Mouse (Mus musculus): ENCODE data around the gene Sestd1. TPM values are rescaled to one million over a fixed set of nuclear protein-coding genes. Genes with fewer than 3 reads are reported as not detected.

Gene Sestd1
- polyA plus RNA-seq, 1 experiment from 2014 or later: 13.2 TPM

- no peaks in the 10 kb centered on the region for H3K4me1 ChIP-seq
- no peak overlapping the region for H3K4me3 ChIP-seq (replicated peaks)
- ATAC-seq (ENCODE audit: insufficient number of reproducible peaks, low FRiP score, low TSS enrichment, low read depth): no peak
- no peak overlapping the region for H3K9ac ChIP-seq
- no peak overlapping the region for H3K4me2 ChIP-seq (replicated peaks)
- no peaks in the 10 kb centered on the region for H3K9me3 ChIP-seq (replicated peaks)
- peaks cover 30% of the 10 kb centered on the region for H3K36me3 ChIP-seq
- H3K27ac ChIP-seq (replicated peaks): no peak overlapping the region
- 70% methylated on average over 8 of the region's 8 CpGs for WGBS
- no peaks in the 10 kb centered on the region for H3K27me3 ChIP-seq
Measured at GRCm38 (mm10) chr2:77186912-77187311, 93.5 kb downstream of the Sestd1 start.

GRCm38 (mm10) chr2:77184049-77184571 is 96.3 kb downstream of the Sestd1 start:
- H3K4me3 ChIP-seq (replicated peaks): no peak overlapping the region
- H3K9ac ChIP-seq: no peak overlapping the region
- no peak for ATAC-seq (ENCODE audit: insufficient number of reproducible peaks, low FRiP score, low TSS enrichment, low read depth)
- H3K27ac ChIP-seq (replicated peaks): no peak overlapping the region
- no peak overlapping the region for H3K4me2 ChIP-seq (replicated peaks)
- H3K9me3 ChIP-seq (replicated peaks): no peaks in the 10 kb centered on the region
- 61% methylated on average over 8 of the region's 8 CpGs for WGBS
- H3K4me1 ChIP-seq: no peaks in the 10 kb centered on the region
- no peaks in the 10 kb centered on the region for H3K27me3 ChIP-seq
- peaks cover 18% of the 10 kb centered on the region; the same call in 1 of the 2 replicates for H3K36me3 ChIP-seq

- no peaks in the 10 kb centered on the region for H3K4me1 ChIP-seq
- H3K36me3 ChIP-seq: peaks cover 18% of the 10 kb centered on the region; the same call in 1 of the 2 replicates
- H3K9ac ChIP-seq: no peak overlapping the region
- H3K27me3 ChIP-seq: no peaks in the 10 kb centered on the region
- no peaks in the 10 kb centered on the region for H3K9me3 ChIP-seq (replicated peaks)
- ATAC-seq (ENCODE audit: insufficient number of reproducible peaks, low FRiP score, low TSS enrichment, low read depth): no peak
- no peak overlapping the region for H3K4me2 ChIP-seq (replicated peaks)
- H3K4me3 ChIP-seq (replicated peaks): no peak overlapping the region
- H3K27ac ChIP-seq (replicated peaks): no peak overlapping the region
- 93% methylated on average over 2 of the region's 2 CpGs for WGBS
Measured at GRCm38 (mm10) chr2:77183646-77184045, 96.7 kb downstream of the Sestd1 start.

GRCm38 (mm10) chr2:77182996-77183380 is 97.4 kb downstream of the Sestd1 start:
- Histone ChIP-seq H3K4me3 (replicated peaks) (no peak overlapping the region), H3K4me2 (replicated peaks) (no peak overlapping the region), H3K9ac (no peak overlapping the region), H3K4me1 (no peaks in the 10 kb centered on the region), H3K9me3 (replicated peaks) (no peaks in the 10 kb centered on the region), H3K27me3 (no peaks in the 10 kb centered on the region), H3K27ac (replicated peaks) (no peak overlapping the region), H3K36me3 (peaks cover 18% of the 10 kb centered on the region; the same call in 1 of the 2 replicates)
- 87% methylated on average over 6 of the region's 6 CpGs for WGBS
- no peak for ATAC-seq (ENCODE audit: insufficient number of reproducible peaks, low FRiP score, low TSS enrichment, low read depth)

- H3K27ac ChIP-seq (replicated peaks): no peak overlapping the region
- no peak overlapping the region for H3K4me2 ChIP-seq (replicated peaks)
- H3K4me3 ChIP-seq (replicated peaks): no peak overlapping the region
- WGBS: 67% methylated on average over 4 of the region's 4 CpGs
- H3K27me3 ChIP-seq: no peaks in the 10 kb centered on the region
- ATAC-seq (ENCODE audit: insufficient number of reproducible peaks, low FRiP score, low TSS enrichment, low read depth): no peak
- no peaks in the 10 kb centered on the region for H3K9me3 ChIP-seq (replicated peaks)
- no peaks in the 10 kb centered on the region for H3K4me1 ChIP-seq
- no peak overlapping the region for H3K9ac ChIP-seq
- H3K36me3 ChIP-seq: 0 out of 2 replicates have a peak, but pooled peaks cover 13% of the 10 kb centered on the region
Measured at GRCm38 (mm10) chr2:77182271-77182995, 98.0 kb downstream of the Sestd1 start.

- H3K4me2 ChIP-seq (replicated peaks): no peak overlapping the region
- ATAC-seq (ENCODE audit: insufficient number of reproducible peaks, low FRiP score, low TSS enrichment, low read depth): no peak
Measured at GRCm38 (mm10) chr2:77177472-77177871, 102.9 kb downstream of the Sestd1 start.

GRCm38 (mm10) chr2:77176413-77176812 is 104.0 kb downstream of the Sestd1 start:
- H3K36me3 ChIP-seq: 0 out of 2 replicates have a peak, but pooled peaks cover 3% of the 10 kb centered on the region
- no peak overlapping the region for H3K4me2 ChIP-seq (replicated peaks)
- peaks cover 10% of the 10 kb centered on the region for H3K4me1 ChIP-seq
- 62% methylated on average over 10 of the region's 10 CpGs for WGBS
- H3K9ac ChIP-seq: no peak overlapping the region
- H3K27me3 ChIP-seq: no peaks in the 10 kb centered on the region
- no peak overlapping the region for H3K4me3 ChIP-seq (replicated peaks)
- no peak overlapping the region for H3K27ac ChIP-seq (replicated peaks)
- ATAC-seq (ENCODE audit: insufficient number of reproducible peaks, low FRiP score, low TSS enrichment, low read depth): no peak
- no peaks in the 10 kb centered on the region for H3K9me3 ChIP-seq (replicated peaks)

More at GRCm38 (mm10) chr2:77177472-77177871, 102.9 kb downstream of the Sestd1 start:
- H3K4me1 ChIP-seq: no peaks in the 10 kb centered on the region
- no peak overlapping the region for H3K4me3 ChIP-seq (replicated peaks)
- H3K27ac ChIP-seq (replicated peaks): no peak overlapping the region
- WGBS: 67% methylated on average over 2 of the region's 2 CpGs
- 0 out of 2 replicates have a peak, but pooled peaks cover 3% of the 10 kb centered on the region for H3K36me3 ChIP-seq
- H3K27me3 ChIP-seq: no peaks in the 10 kb centered on the region
- no peak overlapping the region for H3K9ac ChIP-seq
- H3K9me3 ChIP-seq (replicated peaks): no peaks in the 10 kb centered on the region

GRCm38 (mm10) chr2:77175411-77175810 is 105.0 kb downstream of the Sestd1 start:
- H3K36me3 ChIP-seq: 0 out of 2 replicates have a peak, but pooled peaks cover 3% of the 10 kb centered on the region
- no peak overlapping the region for H3K9ac ChIP-seq
- no peaks in the 10 kb centered on the region for H3K27me3 ChIP-seq
- no peak overlapping the region for H3K4me3 ChIP-seq (replicated peaks)
- peaks cover 18% of the 10 kb centered on the region for H3K4me1 ChIP-seq
- no peak overlapping the region for H3K27ac ChIP-seq (replicated peaks)
- H3K4me2 ChIP-seq (replicated peaks): no peak overlapping the region
- H3K9me3 ChIP-seq (replicated peaks): no peaks in the 10 kb centered on the region
- 56% methylated on average over 7 of the region's 7 CpGs for WGBS
- no peak for ATAC-seq (ENCODE audit: insufficient number of reproducible peaks, low FRiP score, low TSS enrichment, low read depth)

GRCm38 (mm10) chr2:77174313-77174712 is 106.1 kb downstream of the Sestd1 start:
- H3K4me1 ChIP-seq: peaks cover 27% of the 10 kb centered on the region
- H3K4me2 ChIP-seq (replicated peaks): no peak overlapping the region
- WGBS: 88% methylated on average over 2 of the region's 2 CpGs
- H3K9ac ChIP-seq: no peak overlapping the region
- no peaks in the 10 kb centered on the region for H3K9me3 ChIP-seq (replicated peaks)
- H3K4me3 ChIP-seq (replicated peaks): no peak overlapping the region
- ATAC-seq (ENCODE audit: insufficient number of reproducible peaks, low FRiP score, low TSS enrichment, low read depth): no peak
- no peaks in the 10 kb centered on the region for H3K36me3 ChIP-seq
- no peak overlapping the region for H3K27ac ChIP-seq (replicated peaks)
- H3K27me3 ChIP-seq: no peaks in the 10 kb centered on the region

- no peak overlapping the region for H3K4me3 ChIP-seq (replicated peaks)
- WGBS: 72% methylated on average over 6 of the region's 6 CpGs
- no peaks in the 10 kb centered on the region for H3K27me3 ChIP-seq
- no peak overlapping the region for H3K4me2 ChIP-seq (replicated peaks)
- no peak overlapping the region for H3K27ac ChIP-seq (replicated peaks)
- H3K36me3 ChIP-seq: no peaks in the 10 kb centered on the region
- H3K4me1 ChIP-seq: peaks cover 29% of the 10 kb centered on the region
- no peak for ATAC-seq (ENCODE audit: insufficient number of reproducible peaks, low FRiP score, low TSS enrichment, low read depth)
- H3K9me3 ChIP-seq (replicated peaks): no peaks in the 10 kb centered on the region
- H3K9ac ChIP-seq: no peak overlapping the region
Measured at GRCm38 (mm10) chr2:77173821-77174220, 106.6 kb downstream of the Sestd1 start.

GRCm38 (mm10) chr2:77173366-77173765 is 107.0 kb downstream of the Sestd1 start:
- no peak for ATAC-seq (ENCODE audit: insufficient number of reproducible peaks, low FRiP score, low TSS enrichment, low read depth)
- Histone ChIP-seq H3K27ac (replicated peaks) (no peak overlapping the region), H3K27me3 (no peaks in the 10 kb centered on the region), H3K36me3 (no peaks in the 10 kb centered on the region), H3K9me3 (replicated peaks) (no peaks in the 10 kb centered on the region), H3K4me1 (peaks cover 29% of the 10 kb centered on the region), H3K9ac (no peak overlapping the region), H3K4me3 (replicated peaks) (no peak overlapping the region), H3K4me2 (replicated peaks) (no peak overlapping the region)
- 34% methylated on average over 6 of the region's 6 CpGs for WGBS
